Mouse (Mus musculus) granulocyte monocyte progenitor cell, adult 5-6 weeks (primary cell): ENCODE results near the gene Gpr21. TPM values are rescaled to one million over a fixed set of nuclear protein-coding genes. Genes with fewer than 3 reads are reported as not detected.
"Not testable (repeated sequence)": the region's sequence is repeated elsewhere in the genome, so short reads cannot be mapped to it uniquely, and the experiment has no call there.

Experiments used
- ATAC-seq: replicated peaks from 2 replicates; pipeline ENCODE4 v1.8.0; 2016; ENCODE audit warnings: mild to moderate bottlenecking, moderate TSS enrichment, inconsistent platforms; ENCODE audit not compliant: poor library complexity, severe bottlenecking
- total RNA-seq, 2 experiments: library from RNA; stranded (forward) in 1 of 2; stranded (reverse) in 1 of 2; fragments of 200-712, 200-1000 nt in 1 of 2; fragments of >200 nt in 1 of 2; fragmentation: Nextera tagmentation in 1 of 2; gene quantifications; 2 replicates each; pipeline ENCODE4 v1.2.3; 2014 to 2017

The Gpr21 gene
- total RNA-seq (2014; fragmentation: Nextera tagmentation) (0.84 and 2.1 TPM in 2 replicates), total RNA-seq (2017) (0.69 and 1.3 TPM in 2 replicates)

GRCm38 (mm10) chr2:37516030-37516710 is at the start of gene Gpr21:
Gpr21 (plus strand) TSS chr2:37516332.
- ATAC-seq: no peak

- no peak for ATAC-seq
Measured at GRCm38 (mm10) chr2:37479559-37479958, 36.6 kb upstream of the Gpr21 start.

DNA sequence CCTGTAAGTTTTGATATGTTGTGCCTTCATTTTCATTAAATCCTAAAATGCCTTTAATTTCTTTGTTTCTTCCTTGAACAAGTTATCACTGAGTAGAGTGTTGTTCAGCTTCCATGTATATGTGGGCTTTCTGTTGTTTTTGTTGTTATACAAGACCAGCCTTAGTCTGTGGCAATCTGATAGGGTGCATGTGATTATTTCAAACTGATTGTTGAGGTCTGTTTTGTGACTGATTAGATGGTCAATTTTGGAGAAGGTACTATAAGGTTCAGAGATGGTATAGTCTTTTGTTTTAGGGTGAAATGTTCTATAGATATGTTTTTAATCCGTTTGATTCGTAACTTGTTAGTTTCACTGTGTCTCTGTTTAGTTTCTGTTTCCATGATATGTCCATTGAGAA is 36.1 kb upstream of the Gpr21 start:
- no peak for ATAC-seq

- ATAC-seq: peak; percentile 42
Measured at GRCm38 (mm10) chr2:37484165-37484564, 32.0 kb upstream of the Gpr21 start.

DNA sequence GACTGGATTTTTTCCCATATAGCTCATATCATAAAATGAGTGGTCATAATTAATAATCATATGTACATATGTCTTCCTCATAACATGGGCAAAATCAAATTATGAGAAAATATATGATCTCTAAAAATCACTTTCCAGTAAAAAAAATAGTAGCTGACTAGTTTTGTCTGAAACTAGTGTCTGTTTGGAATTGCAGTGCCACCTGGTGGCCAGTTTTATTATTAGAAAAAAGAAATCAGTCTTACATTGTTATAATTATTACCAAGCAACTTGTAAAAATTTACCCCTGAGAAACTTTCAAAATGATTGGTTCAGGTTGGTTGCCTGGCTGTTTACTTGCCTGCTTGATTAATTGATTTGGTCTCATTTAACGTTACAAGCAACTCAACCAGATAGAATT is 30.8 kb upstream of the Gpr21 start:
- ATAC-seq: peak; percentile 50

- ATAC-seq: no peak
Measured at GRCm38 (mm10) chr2:37486408-37486807, 29.7 kb upstream of the Gpr21 start.

- no peak for ATAC-seq
Measured at GRCm38 (mm10) chr2:37488956-37489355, 27.2 kb upstream of the Gpr21 start.

- no peak for ATAC-seq
Measured at GRCm38 (mm10) chr2:37497321-37497720, 18.8 kb upstream of the Gpr21 start.

- not testable (repeated sequence) for ATAC-seq
Measured at GRCm38 (mm10) chr2:37505856-37506255, 10.3 kb upstream of the Gpr21 start.

DNA sequence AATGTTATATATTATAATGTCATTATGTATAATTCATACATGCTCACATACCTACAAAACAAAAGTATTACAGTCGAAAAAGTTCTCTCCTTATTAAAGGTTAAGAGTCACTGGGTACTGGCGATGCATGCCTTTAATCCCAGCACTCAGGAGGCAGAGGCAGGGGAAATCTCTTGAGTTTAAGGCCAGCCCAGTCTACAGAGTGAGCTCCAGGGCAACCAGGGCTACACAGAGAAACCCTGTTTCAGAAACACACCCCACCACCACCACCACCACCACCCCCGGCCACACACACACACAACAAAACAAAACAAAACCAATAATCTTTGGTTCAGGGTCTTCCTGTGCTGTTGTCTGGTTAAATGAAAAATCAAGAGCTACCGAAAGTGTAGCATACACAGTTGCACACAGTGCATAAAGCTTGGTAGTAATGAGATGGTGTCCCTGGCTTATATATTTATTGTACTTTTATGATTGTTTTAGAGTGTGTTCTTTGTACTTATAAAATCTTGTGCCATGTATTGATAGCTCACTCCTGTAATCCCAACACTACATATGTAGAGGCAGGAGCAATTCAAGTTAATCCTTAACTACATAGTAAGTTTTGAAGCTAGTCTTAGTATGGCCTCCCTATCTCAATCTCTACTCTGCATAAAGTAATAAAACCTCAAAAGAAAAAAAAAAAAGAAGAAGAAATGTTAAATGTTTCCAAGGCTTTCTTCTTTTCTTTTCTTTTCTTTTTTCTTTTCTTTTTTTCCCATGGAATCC is 4.8 kb upstream of the Gpr21 start:
- no peak for ATAC-seq

GRCm38 (mm10) chr2:37516922-37517462 is 860 bp downstream of the Gpr21 start:
- ATAC-seq: no peak

DNA sequence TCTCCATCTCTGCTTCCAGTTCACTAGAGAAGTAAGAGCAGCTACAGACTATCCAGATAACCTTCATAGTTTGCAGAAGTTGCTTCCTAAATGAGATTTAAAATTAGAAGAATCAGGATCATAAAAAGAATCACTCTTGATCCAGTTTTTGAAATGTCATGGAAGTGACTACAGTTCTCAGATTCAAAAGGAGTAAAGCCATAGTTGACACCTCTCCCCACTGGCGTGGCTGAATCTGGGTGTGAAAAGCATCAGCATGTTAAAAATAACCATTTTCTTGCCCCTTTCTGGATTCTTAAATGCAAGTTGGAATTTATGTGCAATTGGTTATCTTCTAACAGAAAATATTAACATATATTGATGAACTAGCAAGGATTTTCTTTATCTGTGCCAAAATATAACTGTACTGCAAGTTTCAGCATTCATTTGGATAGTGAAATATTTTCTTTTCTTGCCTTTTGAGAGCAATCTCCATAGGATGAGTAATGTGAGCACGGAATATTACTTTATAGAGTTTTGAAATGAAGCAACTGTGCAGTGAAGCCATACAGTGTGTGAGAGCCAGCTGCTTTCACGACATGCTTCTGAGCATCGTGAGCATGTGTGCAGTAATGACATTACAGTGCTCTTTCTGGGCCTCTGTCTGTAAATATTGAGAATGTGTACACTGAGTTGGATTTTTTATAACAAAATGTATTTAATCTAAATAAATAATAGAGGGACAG is 2.6 kb downstream of the Gpr21 start:
- no peak for ATAC-seq

DNA sequence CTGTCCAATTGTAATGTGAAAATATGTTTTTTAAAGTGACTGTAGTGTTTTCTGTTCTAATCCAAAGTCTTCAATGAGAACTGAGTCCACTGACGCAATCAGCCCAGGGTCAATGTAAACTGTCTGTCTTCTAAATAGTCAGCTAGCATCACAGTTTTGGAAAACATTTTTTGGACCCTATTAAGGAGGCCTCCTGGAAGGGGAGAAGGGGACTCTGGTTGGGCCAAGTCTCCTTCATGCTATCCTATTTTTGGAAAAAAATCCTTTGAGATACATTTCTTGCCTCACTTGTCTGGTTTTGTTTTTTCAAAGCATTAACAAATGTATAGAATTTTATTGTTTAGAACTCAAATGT is 3.1 kb downstream of the Gpr21 start:
- no peak for ATAC-seq

DNA sequence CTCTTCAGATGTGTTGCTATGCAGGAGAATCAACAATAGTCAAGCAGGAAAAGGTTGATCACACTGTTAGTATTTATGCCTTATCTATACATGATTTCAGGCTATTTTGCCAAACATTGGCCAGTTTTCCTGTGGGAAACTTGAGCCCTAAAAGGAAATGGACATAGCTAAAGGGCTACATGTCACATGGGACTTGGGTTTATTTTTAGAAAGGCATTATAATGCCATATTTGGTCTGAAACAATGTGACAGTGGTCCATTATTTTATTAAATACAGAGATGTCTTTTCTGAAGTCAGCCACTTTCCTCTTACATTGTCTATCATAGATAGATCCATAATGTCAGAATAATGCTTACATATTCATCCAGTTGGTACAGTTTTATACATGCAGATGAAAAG is 11.5 kb downstream of the Gpr21 start:
- no peak for ATAC-seq

- no peak for ATAC-seq
Measured at GRCm38 (mm10) chr2:37529397-37529796, 13.3 kb downstream of the Gpr21 start.

DNA sequence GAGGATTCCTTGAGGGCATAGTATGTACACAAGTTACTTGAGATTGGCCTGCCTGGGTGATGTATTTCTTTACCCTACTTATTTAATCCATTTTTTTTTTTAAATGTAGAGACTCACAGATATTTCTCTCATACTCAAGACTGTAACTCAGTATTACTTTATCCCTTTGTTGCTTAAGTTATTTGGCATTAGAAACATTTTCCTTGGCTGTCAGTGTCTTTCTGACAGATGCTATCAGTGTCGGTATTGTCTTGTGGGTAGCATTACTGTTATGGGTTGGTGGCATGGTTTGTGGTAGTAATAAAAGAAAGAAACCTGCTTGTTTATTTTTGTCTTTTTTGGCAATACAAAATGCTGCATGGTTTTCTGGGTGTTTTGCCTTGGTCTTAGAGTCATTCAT is 14.6 kb downstream of the Gpr21 start:
- no peak for ATAC-seq

DNA sequence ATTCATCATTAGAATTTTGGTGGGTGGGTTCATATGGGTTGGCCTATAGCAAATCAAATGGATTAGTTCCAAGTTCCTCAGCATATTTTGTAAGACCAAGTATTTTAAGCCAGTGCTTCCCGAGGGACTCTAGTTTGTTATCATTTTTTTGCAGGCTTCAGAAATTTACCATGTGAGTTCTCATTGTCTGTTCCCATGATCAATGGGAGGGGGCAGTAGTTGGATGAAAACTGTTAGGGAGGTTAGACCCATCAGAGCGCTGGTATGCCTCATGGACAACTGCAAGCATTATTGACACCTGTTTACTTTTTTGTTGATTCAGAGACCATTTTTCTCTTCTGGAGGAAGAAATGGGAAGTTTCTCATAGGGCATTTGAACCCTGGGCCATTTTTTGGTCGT is 15.5 kb downstream of the Gpr21 start:
- ATAC-seq: no peak

DNA sequence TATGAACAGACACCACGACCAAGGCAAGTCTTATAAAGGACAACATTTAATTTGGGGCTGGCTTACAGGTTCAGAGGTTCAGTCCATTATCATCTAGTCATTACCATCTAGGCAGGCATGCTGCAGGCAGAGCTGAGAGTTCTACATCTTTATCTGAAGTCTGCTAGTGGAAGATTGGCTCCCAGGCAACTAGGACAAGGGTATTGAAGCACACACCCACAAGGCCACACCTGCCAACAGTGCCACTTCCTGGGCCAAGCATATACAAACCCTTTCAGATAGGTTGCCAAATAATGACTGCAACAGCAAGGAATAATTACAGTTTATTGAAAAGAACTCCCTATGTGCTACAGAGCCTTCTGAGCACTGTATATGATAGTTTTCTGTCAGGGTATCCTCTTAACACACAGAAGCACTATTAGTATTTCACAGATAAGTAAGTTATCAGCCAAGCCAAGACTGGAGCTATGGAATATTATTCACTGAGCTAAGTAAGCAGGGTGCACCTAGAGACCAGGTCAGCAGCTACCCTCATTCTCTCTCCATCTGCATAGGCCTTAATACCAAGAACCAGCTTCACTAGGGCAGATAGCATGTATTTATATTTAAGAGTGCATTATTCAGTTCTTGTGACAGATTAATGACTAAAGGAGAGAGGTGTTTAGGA is 33.3 kb downstream of the Gpr21 start:
- no peak for ATAC-seq

GRCm38 (mm10) chr2:37556366-37556765 is 40.2 kb downstream of the Gpr21 start:
- ATAC-seq: no peak

DNA sequence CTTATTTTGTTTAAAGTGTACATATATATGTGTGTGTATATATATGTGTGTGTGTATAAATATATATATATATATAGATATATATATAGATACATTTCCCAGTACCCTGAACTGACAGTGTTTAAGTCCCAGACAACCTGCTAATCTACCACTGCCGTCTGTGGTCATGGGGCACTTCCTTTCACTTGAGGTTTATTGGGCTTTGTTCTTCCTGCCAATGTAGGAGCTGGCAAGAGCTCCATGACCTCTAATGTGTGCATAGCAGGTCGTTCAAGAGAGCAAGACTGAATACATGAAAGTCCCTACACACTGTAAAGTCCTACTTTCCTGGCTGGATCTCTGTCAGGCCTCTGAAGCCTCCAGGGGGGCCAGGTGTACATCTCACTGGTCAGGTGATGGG is 49.4 kb downstream of the Gpr21 start:
- ATAC-seq: peak; percentile 25
